Mouse (Mus musculus): ENCODE data around the gene Dtl. TPM values are rescaled to one million over a fixed set of nuclear protein-coding genes. Genes with fewer than 3 reads are reported as not detected.

The Dtl gene
- 1 to 10 TPM; 7.1 to 9.9 TPM for polyA plus RNA-seq (2017; shearing (Covaris generic))

DNA sequence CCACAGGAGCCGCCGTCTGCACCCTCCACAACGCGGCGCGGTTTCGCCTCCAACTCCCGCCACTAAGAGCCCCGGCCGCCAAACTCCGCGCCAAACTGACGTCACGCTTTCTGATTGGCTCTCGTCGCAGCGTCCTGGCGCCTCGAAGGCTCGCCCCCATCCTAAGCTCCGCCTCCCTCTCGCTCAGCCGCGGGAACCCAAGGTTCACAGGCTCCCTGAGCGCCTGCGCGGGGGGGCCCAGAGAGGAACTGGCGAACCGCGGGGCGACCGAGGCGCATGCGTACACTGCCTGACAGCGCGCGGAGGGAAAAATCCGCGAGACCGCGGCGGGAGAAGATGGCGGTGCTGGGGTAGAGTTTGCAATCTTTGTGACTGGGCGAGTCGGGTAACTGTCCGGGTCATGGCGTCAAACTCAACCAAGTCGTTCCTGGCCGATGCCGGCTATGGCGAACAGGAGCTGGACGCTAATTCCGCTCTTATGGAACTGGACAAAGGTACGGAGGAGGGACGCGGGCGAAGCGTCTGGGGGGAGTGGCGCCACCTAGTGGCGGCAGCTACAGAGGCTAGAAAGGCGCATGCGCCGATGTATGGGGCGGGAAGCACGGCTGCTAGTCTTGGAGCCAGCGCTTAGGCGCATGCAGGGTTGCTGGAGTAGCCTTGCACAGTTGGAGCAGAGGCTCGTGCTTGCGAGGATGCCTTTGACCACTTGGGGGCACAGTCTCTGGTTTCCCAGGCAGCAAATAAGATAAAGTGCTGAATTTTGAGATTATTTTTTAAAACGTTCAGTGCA is at the start of gene Dtl, which contains the start of gene Ints7:
Gene Dtl (minus strand): TSS at position 87 of the 790 bp plus-strand sequence.
Gene Ints7 (plus strand): TSS at position 179 of the 790 bp plus-strand sequence.
- ATAC-seq = peak; percentile 88

DNA sequence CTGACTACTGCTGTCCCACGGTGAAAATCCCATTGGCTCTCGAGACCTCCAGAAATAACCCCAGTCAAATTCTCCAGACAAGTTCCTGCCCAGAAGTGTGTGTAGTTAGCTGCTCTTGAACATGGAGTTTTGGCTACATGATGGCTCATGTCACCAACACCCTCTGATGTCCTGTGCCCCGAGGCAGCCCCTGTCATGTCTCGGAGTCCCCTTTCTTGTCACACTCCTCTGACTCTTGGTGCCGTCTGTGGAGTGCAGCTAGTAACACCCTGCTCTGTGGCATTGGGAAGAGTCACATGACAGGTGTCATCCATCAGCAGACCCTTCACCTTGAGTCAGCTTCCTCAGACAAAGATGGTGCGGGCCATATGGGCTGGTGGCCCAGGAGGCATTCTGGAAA is 49.7 kb upstream of the Dtl start:
- ATAC-seq = no peak

DNA sequence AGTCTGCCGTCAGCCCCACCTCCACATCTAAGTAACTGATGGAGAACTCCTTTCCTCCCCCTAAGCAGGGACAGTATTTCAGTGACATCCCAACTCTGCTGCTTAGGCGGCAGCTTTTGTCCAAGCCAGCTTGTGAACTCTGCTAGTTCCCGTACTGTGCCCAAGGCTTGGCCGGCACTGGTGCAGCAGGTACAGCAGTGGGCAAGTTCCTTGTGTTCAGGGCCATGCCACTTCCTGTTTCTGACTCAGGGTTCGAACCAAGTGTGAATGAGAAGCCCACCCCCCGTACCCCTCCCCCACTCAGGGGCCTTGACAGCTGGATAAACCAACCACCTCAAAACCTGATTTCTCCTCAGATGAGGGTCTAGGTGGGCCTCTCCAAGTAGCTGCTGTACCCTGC is 49.1 kb upstream of the Dtl start:
- ATAC-seq = no peak

DNA sequence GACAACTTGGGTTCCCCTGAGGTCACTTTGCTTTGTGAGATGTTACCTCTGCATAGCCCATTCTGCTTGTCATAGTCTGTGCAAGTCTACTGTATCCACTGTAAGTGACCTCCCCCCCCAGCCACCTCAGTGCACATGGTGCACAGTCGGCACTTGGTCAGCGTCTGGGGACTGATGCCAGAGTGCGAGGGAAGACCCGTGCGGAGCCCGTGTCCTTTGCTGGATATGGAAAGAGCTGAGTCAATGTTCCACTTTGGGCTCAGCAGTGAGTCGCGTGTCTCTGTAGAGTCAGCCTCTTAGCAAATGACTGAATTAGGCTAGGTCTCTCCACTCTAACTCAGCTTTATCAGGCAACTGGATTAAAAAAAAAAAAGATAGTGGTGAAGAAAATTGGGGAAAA is 47.5 kb upstream of the Dtl start:
- ATAC-seq = no peak

DNA sequence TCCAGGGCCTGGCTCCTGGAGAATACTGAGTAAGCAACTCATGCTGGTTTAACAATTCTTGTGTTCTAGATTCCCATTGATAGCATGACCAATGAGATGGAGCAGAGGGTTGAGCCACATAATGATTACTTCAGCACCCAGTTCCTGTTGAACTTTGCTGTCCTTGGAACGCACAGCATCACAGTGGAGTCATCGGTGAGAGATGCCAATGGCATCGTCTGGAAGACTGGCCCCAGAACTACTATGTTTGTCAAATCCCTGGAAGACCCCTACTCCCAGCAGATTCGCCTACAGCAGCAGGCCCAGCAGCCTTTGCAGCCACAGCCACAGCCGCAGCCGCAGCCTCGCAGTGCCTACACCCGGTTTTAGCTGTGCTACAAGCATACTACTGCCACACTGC is 45.8 kb upstream of the Dtl start:
- ATAC-seq = no peak

DNA sequence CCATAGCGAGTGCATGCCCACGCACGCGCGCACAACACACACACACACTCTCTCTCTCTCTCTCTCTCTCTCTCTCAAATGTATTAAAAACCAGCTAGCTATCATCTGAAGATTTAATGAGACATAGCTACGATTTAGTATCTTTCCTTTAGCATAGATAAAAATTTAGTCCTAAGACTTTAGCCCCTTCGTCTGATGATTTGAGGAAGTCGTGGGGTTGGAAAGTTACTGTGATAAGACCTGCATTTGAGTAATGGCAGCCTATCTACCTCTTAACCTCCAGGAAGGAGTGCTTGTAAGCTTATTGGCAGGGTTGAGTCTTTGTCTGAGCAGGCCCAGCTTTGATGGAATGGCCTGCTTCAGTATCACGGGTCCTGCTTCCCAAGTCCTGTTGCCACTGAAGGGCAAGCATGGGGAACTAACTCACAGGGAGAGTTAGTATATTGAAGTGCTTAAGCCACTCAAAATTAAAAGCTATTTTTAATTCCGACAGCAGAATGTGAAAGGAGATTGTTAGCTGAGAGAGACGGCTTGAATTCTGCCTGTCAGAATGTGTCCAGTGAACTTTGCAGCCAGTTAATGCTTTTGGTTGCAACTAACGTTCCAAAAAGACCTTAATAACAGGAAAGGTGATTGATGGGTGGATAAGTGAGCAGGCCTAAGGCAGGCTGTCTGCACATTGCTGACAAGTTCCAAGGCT is 42.9 kb upstream of the Dtl start:
- ATAC-seq = no peak

DNA sequence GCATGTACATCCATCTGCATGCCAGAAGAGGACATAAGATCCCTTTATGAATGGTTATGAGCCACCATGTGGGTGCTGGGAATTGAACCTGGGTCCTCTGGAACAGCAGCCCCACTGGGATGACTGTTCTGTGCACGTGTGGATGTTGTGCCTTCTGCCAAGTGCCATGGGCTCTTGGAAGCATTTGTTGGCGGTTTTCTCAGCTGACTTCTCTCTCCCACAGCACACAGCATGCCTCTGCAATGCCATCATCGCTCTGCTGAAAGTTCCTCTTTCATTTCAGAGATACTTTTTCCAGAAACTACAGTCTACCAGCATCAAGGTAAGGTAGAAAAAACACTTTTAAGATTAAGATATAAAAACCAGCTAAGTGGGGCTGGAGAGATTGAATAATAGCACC is 42.2 kb upstream of the Dtl start:
- ATAC-seq = no peak

DNA sequence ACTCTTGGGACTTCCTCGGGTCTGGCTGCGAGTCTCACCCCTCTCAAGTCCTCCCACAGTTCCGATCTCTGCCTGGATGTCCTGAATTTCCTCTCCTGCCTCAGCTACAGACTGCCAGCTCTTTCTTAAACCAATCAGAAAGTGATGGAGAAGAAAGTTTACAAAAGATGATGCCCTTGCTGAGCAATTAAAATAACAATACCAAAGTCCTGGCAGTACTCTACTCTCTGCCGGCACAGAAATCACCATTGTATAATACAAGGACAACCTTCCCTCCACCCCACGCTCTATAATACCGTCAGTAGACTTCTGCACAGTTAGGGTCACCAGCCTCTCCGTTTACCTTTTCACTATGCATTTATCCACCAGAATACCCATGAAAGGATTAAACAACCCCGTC is 40.9 kb upstream of the Dtl start:
- ATAC-seq = no peak

DNA sequence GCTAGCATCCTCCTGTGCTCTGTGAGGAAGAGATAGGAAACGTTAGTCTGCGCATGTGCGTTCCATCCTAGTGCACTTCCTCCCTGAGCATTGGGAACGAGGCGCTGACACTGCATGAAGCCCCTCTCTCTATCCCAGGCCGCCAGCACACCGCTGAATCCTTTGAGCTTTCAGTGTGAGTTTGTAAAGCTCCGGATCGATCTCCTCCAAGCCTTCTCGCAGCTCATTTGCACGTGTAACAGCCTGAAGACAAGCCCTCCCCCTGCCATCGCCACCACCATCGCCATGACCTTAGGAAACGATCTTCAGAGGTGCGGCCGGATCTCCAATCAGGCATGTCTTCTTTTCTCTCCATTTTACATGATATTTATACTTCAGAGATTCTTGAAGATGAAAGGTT is 37.5 kb upstream of the Dtl start:
- ATAC-seq = no peak

DNA sequence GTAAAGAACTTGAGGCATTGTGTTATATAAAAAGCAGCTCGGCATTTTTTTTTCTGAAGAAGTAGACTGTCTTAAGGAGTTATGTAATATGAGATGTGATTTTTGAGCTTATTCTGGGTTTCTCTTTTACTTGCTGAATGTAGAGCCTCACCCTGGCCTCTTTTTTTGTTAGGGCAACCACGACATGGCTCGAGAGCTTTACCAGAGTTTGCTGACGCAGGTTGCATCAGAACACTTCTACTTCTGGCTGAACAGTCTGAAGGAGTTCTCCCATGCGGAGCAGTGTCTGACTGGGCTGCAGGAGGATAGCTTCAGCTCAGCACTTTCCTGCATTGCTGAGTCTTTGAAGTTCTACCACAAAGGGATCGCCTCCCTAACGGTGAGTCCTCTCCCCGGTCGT is 36.3 kb upstream of the Dtl start:
- no peak for ATAC-seq

DNA sequence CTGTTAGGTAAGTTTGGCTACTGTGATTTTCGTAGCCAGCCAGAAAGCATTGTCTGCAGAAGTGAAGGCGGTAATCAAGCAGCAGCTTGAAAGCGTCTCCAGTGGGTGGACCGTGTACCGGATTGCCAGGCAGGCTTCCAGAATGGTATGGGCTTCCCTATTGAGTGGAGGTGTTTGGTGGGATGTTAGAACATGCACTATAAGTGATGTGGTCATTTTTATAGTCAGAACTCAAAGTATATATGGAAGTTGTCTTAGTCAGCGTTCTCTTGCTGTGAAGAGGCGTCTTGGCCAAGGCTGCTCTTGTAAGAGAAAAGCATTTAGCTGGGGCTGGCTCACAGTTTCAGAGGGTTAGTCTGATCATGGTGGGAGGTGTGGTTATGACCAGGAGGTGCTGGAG is 35.0 kb upstream of the Dtl start:
- ATAC-seq = no peak

DNA sequence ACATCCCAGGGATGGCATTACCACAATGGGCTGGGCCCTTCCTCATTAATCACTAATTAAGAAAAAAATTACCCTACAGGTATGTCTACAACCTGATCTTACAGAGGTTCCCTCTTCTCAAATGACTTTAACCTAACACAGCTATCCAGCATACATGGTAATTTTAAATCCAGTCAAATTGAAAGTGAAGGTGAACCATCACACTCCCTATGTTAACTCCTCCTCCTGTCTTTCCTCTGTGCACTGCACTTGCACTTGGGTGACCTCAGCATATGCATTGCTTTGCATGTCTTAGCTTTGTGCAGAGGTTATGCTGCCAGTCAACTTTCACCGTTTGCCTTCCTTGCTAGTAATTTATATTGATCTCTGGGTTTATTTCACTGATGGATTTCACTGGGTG is 34.2 kb upstream of the Dtl start:
- peak; percentile 96 for ATAC-seq

DNA sequence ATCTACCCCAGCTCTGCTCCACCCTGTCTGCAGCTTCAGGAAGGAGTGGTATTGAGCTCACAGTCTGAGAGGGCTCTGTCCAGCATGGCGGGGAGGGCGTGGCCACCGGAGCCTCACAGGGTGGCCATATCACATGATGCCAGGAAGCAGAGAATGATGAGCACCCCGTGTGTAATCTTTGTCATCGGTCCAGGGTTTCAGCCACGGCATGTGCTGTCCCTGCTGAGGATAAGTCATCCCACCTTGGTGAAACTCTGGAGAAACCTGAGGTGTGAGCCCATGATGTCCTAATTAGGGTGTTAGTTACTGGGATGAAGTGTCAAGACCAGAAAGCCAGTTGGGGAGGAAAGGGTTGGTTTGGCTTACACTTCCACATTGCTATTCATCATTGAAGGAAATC is 33.7 kb upstream of the Dtl start:
- no peak for ATAC-seq

DNA sequence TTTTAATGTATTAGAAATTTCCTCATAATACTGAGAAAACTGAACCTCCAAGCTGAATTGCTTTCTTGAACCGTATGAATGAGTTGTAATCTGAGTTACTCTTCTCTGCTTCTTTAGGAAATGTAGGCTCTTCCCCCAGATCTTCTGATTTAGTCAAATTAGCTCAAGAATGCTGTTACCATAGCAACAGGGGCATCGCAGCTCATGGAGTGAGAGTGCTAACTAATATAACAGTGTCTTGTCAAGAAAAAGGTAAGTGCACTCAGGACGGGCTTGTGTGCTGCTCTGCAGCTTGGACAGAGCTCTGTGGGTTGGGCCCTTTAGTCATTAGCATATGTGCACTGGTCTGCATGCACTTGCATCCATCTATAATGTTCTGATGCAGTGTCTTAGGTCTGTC is 29.3 kb upstream of the Dtl start:
- no peak for ATAC-seq

DNA sequence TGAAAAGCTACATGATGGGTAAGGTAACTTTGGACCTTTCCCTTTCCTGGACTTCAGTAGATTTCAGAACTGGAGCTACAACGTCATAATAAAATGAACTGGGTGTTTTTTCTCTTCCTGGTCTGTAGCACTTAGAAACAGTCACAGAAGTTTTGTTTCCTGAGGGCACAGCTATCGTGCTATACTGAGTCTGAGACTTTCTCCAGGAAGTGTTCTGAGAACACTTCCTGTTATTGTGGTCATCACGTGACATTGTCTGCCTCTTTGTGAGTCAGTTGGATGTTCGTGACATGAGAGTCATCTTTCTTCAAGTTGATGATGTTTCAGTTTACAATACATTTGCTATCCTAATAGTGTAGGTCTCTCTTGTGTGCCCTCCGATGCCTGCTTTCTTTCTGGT is 23.9 kb upstream of the Dtl start:
- ATAC-seq = peak; percentile 99

DNA sequence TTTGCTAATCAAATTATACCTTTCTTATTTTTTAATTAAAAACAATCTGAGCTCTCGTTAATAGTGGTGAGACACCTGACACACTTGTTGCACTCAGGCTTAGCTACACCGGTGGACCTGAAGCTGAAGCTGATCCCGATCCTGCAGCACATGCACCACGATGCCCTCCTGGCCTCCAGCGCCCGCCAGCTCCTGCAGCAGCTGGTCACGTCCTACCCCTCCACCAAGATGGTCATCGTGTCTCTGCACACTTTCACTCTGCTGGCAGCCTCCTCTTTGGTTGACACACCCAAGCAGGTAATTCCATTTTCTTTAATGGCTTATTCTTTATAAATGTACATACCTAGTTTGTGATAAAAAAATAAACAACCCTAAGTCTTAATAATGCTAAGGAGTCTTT is 20.7 kb upstream of the Dtl start:
- ATAC-seq = no peak

DNA sequence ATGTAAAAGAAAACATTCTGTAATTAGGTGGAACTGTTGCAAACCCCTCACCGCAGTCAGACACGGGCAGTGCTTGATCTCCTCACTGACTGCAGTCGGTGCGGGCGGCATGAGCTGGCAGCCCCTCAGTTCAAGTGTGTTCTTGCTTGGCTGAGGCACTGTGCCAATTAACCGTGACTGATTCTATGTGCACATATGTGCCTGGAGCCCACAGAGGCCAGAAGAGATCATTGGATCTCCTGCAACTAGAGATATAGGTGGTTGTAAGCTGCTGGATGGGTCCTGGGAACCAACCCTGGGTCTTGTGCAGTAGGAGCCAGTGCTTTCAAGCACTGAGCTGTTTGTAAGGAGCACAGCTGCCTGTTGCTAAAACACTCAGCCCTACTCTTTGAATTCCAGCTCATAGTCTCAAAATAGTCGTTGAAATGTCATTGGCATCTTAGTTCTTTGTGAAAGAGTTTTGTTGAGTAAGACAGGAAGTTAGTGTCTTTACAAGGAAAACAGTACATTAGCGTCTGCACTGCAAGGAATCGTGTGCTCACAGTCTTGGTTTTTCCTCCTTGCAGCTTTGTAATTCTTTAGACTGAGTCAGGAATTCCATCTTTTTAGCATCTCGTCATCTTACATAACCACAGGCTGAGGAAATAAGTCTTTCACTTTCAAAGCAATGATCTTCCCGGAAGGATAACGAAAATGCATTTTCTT is 16.8 kb upstream of the Dtl start:
- no peak for ATAC-seq

DNA sequence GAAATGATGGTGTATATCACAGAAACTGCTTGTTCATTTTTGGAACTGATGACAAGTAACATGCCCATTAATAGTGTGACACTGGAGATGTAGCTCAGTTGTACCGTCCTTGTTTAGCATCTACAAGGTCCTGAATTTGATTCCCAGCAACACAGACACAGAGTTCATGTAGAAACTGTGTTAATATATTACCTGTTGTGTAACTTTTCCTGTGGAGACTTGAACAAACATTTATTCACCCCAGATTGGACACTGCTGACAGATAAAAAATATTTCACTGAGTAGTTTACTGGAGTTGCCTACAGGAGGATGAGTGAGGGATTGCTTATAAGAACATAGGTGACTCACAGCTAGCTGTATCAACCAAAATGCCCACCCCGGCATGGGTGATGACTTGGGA is 13.4 kb upstream of the Dtl start:
- ATAC-seq = no peak

DNA sequence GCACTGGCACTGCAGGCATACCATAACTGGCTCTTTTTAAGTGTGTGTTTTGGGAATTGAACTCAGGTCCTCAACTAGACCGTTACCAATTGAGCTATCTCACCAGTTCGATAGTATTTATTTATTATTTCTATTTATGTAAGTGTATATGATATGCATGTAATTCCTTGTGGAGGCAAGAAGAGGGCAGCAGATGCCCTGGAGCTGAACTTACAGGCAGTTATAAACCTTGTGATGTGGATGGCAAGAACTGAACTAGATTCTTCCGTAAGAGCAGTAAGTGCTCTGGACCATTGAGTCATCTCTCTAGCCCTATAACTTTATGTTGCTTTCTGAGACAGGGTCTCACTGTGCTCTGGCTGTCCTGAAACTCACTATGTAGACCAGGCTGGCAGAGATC is 11.7 kb upstream of the Dtl start:
- ATAC-seq = no peak

DNA sequence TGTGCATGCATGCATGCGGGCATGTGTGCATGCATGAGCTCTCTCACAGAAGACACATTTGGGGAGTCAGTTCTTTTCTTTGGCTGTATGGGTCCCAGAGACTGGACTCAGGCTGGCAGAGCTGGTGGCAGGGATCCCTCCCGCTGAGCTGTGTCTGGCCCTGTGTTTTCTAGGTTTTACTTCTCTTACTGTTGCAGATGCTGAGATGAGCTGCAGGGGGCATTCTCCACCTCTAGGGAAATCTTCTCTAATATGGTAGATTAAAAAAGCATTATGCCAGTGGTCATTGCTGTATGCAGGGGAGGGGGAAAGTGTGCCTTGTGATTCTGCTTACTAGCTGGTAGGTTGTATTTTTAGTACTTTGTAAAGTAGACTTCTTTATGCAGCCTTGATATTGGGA is 10.4 kb upstream of the Dtl start:
- ATAC-seq = no peak

DNA sequence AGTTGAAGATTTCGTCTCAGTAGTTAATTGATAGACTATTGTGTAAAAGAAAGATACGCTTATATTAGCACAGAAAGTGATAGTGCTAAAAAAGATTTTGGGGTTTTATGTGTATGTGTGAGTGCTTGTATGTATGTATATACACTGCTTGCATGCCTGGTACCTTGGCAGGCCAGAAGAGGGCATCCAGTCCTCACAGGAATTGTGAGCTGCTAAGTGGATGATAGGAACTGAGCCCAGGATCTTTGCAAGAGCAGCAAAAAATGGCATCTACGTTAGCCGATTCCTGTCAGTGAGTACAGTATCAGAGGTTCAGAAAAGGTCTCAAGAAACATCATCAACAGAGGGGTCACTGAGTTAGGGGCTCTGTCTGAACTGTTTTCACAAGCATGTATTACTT is 9.1 kb upstream of the Dtl start:
- ATAC-seq = no peak

DNA sequence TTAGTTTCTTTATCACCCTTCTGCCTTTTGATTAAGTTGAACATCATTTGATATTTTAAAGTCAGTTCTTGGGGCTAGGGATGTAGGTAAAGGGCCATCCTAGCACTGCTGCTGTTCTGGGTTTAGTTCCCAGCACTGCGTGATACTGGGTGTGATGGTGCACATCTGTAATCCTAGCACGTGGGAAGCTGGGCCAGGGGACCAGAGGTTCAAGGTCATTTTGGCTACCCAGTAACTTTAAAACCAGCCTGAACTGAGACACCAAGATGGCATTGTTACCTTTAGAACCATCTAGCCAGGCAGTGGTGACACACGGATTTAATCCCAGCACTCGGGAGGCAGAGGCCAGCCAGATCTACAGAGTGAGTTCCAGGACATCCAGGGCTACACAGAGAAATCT is 8.5 kb upstream of the Dtl start:
- no peak for ATAC-seq

DNA sequence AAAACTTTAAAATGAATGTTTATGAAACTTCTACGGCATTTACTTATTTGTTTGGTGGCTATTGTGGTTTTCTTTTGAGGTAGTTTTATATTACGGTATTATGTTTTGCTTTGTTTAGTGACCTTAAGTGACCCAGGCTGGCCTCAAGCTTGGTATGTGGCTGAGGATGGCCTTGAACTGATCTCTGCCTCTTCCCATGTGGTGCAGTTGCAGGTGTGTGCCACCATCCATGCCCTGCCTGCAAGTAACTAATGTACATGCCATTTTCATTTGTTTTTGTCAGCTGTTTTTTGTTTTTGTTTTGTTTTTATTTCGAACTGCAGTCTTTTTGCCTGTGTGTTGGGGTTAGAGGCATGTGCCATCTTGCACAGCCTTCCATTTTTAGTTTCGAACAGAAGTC is 6.3 kb upstream of the Dtl start:
- no peak for ATAC-seq

DNA sequence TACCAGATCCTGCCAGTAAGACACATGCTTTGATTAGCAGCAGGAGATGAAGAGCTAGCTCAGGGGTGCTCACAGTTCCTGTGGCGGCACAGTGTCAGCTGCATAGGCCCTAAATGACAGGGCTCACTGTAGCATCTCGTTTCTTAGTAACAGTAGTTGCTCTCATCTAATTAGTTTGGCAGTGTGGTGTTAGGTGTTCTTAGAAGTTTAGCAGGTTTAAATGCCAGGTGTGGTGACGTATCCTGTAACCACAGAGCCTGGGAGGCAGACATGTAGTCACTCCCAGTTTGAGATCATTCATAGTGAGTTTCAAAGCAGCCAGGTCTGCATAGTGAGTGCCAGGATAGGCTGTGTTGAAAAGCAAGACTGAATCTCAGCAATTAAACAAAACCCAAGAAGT is 4.2 kb upstream of the Dtl start:
- ATAC-seq = no peak
